Mouse (Mus musculus): ENCODE measurements around the gene Gm49486. TPM values are rescaled to one million over a fixed set of nuclear protein-coding genes. Genes with fewer than 3 reads are reported as not detected.
A peak's percentile ranks its signal among the peaks of the same experiment; 100 is the strongest.
"Not testable (repeated sequence)": the region's sequence is repeated elsewhere in the genome, so short reads cannot be mapped to it uniquely, and the experiment has no call there.

The Gm49486 gene
- total RNA-seq, 2 experiments from 2014 or later = 0.13 TPM; not detected in 1

GRCm38 (mm10) chr15:79225780-79226179, 3.4 kb upstream of the Gm49486 start:
- DNase-seq = not testable (repeated sequence)

GRCm38 (mm10) chr15:79235268-79235667, 6.1 kb downstream of the Gm49486 start:
- no peak for DNase-seq

GRCm38 (mm10) chr15:79238036-79238435, 8.8 kb downstream of the Gm49486 start:
- DNase-seq = no peak

GRCm38 (mm10) chr15:79242574-79243233, 13.5 kb downstream of the Gm49486 start:
- DNase-seq = no peak

- DNase-seq = peak; percentile 95
Measured at GRCm38 (mm10) chr15:79243234-79244042, 14.2 kb downstream of the Gm49486 start.

GRCm38 (mm10) chr15:79244071-79244893, 15.1 kb downstream of the Gm49486 start:
- peak; percentile 69 to 70 for DNase-seq

- DNase-seq = no peak
Measured at GRCm38 (mm10) chr15:79245321-79245720, 16.1 kb downstream of the Gm49486 start.

GRCm38 (mm10) chr15:79250236-79250635, 21.0 kb downstream of the Gm49486 start:
- DNase-seq = no peak

- DNase-seq = no peak
Measured at GRCm38 (mm10) chr15:79251168-79251567, 22.0 kb downstream of the Gm49486 start.

- DNase-seq = peak; percentile 23 to 27
Measured at GRCm38 (mm10) chr15:79251781-79252491, 22.7 kb downstream of the Gm49486 start.

GRCm38 (mm10) chr15:79252580-79252979, 23.4 kb downstream of the Gm49486 start:
- no peak for DNase-seq

GRCm38 (mm10) chr15:79254661-79255060, 25.5 kb downstream of the Gm49486 start, which contains the start of gene Slc16a8:
Gene Slc16a8 (minus strand): TSS chr15:79254761.
- DNase-seq = no peak

- DNase-seq = no peak
Measured at GRCm38 (mm10) chr15:79258521-79258920, 29.3 kb downstream of the Gm49486 start.

- peak; percentile 39 to 57 for DNase-seq
Measured at GRCm38 (mm10) chr15:79261095-79261725, 32.0 kb downstream of the Gm49486 start.

- DNase-seq = no peak
Measured at GRCm38 (mm10) chr15:79261757-79262156, 32.6 kb downstream of the Gm49486 start.

- peak; percentile 49 to 55 for DNase-seq
Measured at GRCm38 (mm10) chr15:79262375-79262774, 33.2 kb downstream of the Gm49486 start.

GRCm38 (mm10) chr15:79262786-79263309, 33.7 kb downstream of the Gm49486 start:
- no peak for DNase-seq

- no peak for DNase-seq
Measured at GRCm38 (mm10) chr15:79263726-79264125, 34.5 kb downstream of the Gm49486 start.

GRCm38 (mm10) chr15:79265384-79265783, 36.2 kb downstream of the Gm49486 start:
- DNase-seq = no peak

GRCm38 (mm10) chr15:79268521-79268920, 39.3 kb downstream of the Gm49486 start:
- DNase-seq = no peak

Data from adrenal gland, postnatal 36 days (tissue).